Mouse (Mus musculus): ENCODE results near the gene Neurl1b.

Neurl1b gene

GRCm38 (mm10) chr17:26490910-26491309 lies 76.3 kb downstream of the Neurl1b start:
- DNase-seq (ENCODE audit: low read depth in 2 of 2, low spot score in 2 of 2): no peak

GRCm38 (mm10) chr17:26492246-26492645 lies 77.6 kb downstream of the Neurl1b start:
- DNase-seq (ENCODE audit: low read depth in 2 of 2, low spot score in 2 of 2): no peak

GRCm38 (mm10) chr17:26494642-26495468 lies 80.2 kb downstream of the Neurl1b start:
- no peak for DNase-seq (ENCODE audit: low read depth in 2 of 2, low spot score in 2 of 2)

Data from CD8-positive naive resting alpha-beta T cell, adult 2 months (primary cell).